Mouse (Mus musculus) kidney, adult 2 months (tissue): ENCODE measurements around the gene Elk4.

ENCODE experiments used
- CTCF ChIP-seq: fragments of 200-500 bp; conservative IDR thresholded peaks from 2 replicates; pipeline ENCODE4 v1.5.1; 2011; ENCODE audit warnings: low read depth, mild to moderate bottlenecking, control low read depth, low read length, moderate library complexity, mixed read lengths; ENCODE audit not compliant: insufficient read depth, insufficient read length
- POLR2A ChIP-seq: fragments of 200-500 bp; IDR thresholded peaks from one replicate; pipeline ENCODE4 v1.6.1; 2011; ENCODE audit warnings: low read depth, low read length, control low read depth

- TF ChIP-seq POLR2A (no peak), CTCF (no peak)
These were observed 20.6 kb downstream of the Elk4 start for GRCm38 (mm10) chr1:132027978-132028377.
